Mouse (Mus musculus) brain, embryonic 14.5 days (tissue): ENCODE measurements around the gene Tsr2.

ENCODE experiments used
- CTCF ChIP-seq: fragments of 200-500 bp; IDR thresholded peaks from 2 replicates; pipeline ENCODE4 v1.5.1; 2012; ENCODE audit warnings: inconsistent platforms, mild to moderate bottlenecking, moderate library complexity, borderline replicate concordance; ENCODE audit not compliant: insufficient read depth, insufficient read length; ENCODE audit errors: extremely low read depth
- POLR2A ChIP-seq: fragments of 200-500 bp; IDR thresholded peaks from 2 replicates; pipeline ENCODE4 v1.6.1; 2012; ENCODE audit warnings: mild to moderate bottlenecking, inconsistent platforms, borderline replicate concordance; ENCODE audit not compliant: poor library complexity, insufficient read depth, insufficient read length, severe bottlenecking; ENCODE audit errors: extremely low read depth

DNA sequence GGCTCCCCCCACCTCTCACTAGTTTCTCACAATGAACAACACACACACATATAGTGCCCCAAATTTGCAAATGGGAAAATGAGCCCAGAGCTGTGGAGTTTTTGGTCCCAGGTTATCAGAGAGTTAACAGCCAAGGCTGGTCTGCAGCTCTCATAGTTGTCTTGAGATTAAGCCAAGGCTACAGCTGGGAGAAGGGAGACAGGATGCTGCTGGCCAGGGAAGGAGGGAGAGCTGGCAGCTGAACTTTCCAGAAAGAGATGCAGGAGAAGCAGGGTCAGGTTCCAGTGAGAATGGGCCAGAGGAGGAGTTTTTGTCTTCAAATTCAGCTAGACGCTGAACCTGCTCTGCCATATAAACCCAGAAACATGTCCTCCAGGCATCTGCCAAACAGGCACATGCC is 37.0 kb downstream of the Tsr2 start:
- no peak for TF ChIP-seq POLR2A
- no peak for TF ChIP-seq CTCF
